Mouse (Mus musculus): ENCODE results near the gene Gm47985.
"Not testable (repeated sequence)": the region's sequence is repeated elsewhere in the genome, so short reads cannot be mapped to it uniquely, and the experiment has no call there.

DNA sequence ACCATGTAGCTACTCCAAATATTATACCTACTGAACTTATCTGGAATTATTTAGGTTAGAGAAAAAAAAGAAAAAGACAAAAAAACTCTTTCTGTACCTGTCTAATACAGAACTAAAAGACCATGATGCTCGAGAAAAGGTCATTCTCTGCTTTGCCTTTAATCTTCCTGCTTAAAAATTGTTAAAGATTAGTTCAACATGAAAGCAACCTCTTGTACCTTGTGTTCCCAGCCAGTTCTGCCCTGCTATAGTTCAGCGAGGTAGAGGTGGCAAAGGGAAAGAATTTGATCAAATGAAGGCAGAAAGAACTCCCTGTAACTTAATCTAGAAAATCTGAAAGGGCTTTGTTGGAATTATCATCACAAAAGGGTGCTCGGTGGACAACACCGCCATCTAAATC lies 13.6 kb downstream of the Gm47985 start:
- TF ChIP-seq CTCF (conservative IDR thresholded peaks at IDR 0.05 in 1 of 2, IDR thresholded peaks at IDR 0.05 in 1 of 2; ENCODE audit: low read depth in 2 of 2, low read length in 2 of 2); POLR2A (IDR thresholded peaks at IDR 0.05; ENCODE audit: low read depth, low read length); GABPA (IDR thresholded peaks at IDR 0.05; ENCODE audit: insufficient replicate concordance, low read depth, low read length); POLR2AphosphoS2 (IDR thresholded peaks at IDR 0.05; ENCODE audit: low read depth, low read length): not testable (repeated sequence)
